Mouse (Mus musculus): ENCODE results near the gene P2rx1. TPM values are rescaled to one million over a fixed set of nuclear protein-coding genes. Genes with fewer than 3 reads are reported as not detected.

The P2rx1 gene
- 12.6 and 25.1 TPM in 2 replicates for polyA plus RNA-seq (2012; rRNA removed)

DNA sequence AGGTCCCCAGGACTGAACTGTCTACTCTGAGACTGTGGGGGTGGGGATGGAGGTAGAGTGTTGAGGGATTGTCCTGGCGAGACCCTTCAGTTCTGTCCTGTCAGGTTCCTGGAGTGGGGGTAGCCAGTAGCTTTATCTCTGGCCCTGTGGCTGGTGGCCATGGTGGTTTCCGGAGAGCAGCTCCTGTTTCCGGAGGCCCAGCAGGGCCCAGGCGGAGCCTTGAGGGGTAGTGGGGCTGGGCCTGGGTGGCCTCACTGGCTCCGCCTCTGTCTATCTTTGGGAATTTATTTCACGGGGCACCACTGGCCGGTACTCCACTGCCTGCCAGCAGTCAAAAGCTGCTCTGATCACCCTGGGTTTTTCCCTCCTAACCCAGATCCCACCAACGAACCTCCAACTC is at the start of gene P2rx1:
P2rx1 (plus strand) TSS at position 333 of the 400 bp plus-strand sequence.
- TF ChIP-seq POLR2A (IDR thresholded peaks at IDR 0.05; ENCODE audit: low read depth, low read length) (no peak), CTCF (IDR thresholded peaks at IDR 0.05; ENCODE audit: extremely low read depth, insufficient read length, insufficient replicate concordance, low read depth, low read length) (no peak)
- Histone ChIP-seq H3K4me3 (ENCODE audit: low read depth, low read length) (peak within 1 kb of the TSS; percentile 46), H3K27me3 (ENCODE audit: control insufficient read depth, insufficient read depth, low read length) (no peaks in the 10 kb centered on the region), H3K4me1 (ENCODE audit: control insufficient read depth, insufficient read depth, insufficient read length, low read length) (peaks cover 8% of the 10 kb centered on the region), H3K27ac (ENCODE audit: insufficient read depth, low read depth, low read length) (peak within 1 kb of the TSS; percentile 37), H3K36me3 (ENCODE audit: control insufficient read depth, insufficient read depth, low read length) (no peaks in the 10 kb centered on the region)
- WGBS: 53% methylated on average over 8 of the region's 8 CpGs

DNA sequence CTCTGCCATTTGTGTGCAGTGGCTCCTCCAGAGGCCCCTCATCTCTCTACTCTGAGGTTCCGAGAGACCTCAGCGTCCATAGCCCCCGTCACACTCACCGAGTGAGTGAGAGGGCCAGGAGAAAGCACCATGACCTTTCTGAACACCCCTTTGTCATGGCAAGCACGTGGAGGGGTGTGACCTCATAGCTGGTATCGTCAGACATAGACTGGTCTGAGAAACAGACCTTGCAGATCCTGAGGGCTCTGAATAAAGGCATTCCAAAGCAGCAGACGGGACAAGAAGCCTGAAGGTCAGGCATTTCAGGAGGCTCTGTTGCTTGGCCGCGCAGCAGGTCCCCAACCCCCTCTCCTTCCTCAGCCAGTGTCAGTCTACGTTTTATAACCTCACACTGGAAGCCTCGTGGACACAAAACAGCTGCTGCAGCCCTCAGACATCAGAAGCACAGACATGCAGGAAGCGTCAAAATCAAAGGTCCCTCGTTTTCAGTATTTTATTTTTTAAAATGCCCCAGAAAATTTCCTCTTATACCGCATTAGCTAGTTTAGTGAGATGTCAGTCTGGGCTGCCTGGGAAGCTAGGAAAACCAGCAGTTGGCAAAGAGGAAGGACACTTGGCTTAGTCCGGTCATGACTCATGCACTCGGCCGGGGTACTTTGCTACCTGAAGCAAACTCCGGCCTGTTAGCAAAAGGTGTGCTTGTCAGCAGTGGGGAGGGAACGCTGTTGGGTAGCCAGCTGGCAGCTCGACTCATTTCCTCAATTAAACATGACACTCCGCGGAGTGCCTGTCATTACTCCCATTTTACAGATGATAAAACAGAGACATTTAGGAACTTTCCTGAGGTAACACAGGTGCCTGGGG is 47.5 kb upstream of the P2rx1 start:
- 21% methylated on average over 22 of the region's 22 CpGs for WGBS
- Histone ChIP-seq H3K27ac (ENCODE audit: insufficient read depth, low read depth, low read length) (peak overlapping the region; percentile 89), H3K27me3 (ENCODE audit: control insufficient read depth, insufficient read depth, low read length) (no peaks in the 10 kb centered on the region), H3K4me1 (ENCODE audit: control insufficient read depth, insufficient read depth, insufficient read length, low read length) (peaks cover 38% of the 10 kb centered on the region), H3K4me3 (ENCODE audit: low read depth, low read length) (no peak overlapping the region), H3K36me3 (ENCODE audit: control insufficient read depth, insufficient read depth, low read length) (no peaks in the 10 kb centered on the region)
- TF ChIP-seq CTCF (IDR thresholded peaks at IDR 0.05; ENCODE audit: extremely low read depth, insufficient read length, insufficient replicate concordance, low read depth, low read length): no peak
- no peak for TF ChIP-seq POLR2A (IDR thresholded peaks at IDR 0.05; ENCODE audit: low read depth, low read length)

DNA sequence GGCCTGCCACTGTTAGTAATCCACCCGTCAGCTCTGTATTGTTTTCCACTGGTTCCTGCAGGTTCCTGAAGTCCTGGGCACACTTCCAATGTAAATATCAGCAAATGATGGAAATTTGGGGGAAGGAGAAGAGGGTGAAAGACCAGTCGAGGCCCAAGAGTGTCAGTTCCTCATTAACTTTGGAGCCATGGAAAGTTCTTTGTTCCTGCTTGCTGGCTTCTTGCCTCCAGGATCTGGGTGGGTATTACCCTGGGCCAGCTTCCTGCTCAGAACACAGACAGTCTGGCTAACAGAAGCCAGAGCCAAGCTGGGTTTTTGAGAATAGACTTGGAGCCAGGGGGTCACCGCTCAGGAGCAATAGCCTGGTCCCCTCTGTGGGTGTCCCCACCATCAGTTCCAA is 46.7 kb upstream of the P2rx1 start:
- H3K27me3 ChIP-seq (ENCODE audit: control insufficient read depth, insufficient read depth, low read length): no peaks in the 10 kb centered on the region
- no peak overlapping the region for H3K4me3 ChIP-seq (ENCODE audit: low read depth, low read length)
- H3K27ac ChIP-seq (ENCODE audit: insufficient read depth, low read depth, low read length): peak overlapping the region; percentile 89
- 15% methylated on average over 3 of the region's 3 CpGs for WGBS
- H3K36me3 ChIP-seq (ENCODE audit: control insufficient read depth, insufficient read depth, low read length): no peaks in the 10 kb centered on the region
- peaks cover 34% of the 10 kb centered on the region for H3K4me1 ChIP-seq (ENCODE audit: control insufficient read depth, insufficient read depth, insufficient read length, low read length)
- TF ChIP-seq POLR2A (IDR thresholded peaks at IDR 0.05; ENCODE audit: low read depth, low read length) (no peak), CTCF (IDR thresholded peaks at IDR 0.05; ENCODE audit: extremely low read depth, insufficient read length, insufficient replicate concordance, low read depth, low read length) (no peak)

DNA sequence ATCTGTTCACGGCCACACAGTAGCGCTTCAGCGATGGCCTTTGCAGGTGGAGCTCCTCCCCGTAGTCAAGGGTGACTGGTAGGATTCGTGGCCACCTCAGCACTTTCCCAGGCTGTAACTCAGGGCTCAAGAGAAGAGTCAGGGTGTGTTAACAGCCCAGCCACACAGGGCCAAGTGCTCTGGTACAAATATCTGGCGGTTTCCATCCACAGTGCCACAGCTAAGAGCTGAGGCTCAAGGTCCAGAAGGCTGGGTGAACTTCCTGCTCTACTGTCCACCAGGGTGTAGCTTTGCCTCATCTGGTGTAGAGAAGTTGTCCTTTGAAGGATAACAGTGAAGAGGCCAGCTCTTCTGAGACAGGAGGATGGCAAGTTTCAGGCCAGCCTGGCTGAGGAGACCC is 46.2 kb upstream of the P2rx1 start:
- TF ChIP-seq POLR2A (IDR thresholded peaks at IDR 0.05; ENCODE audit: low read depth, low read length) (no peak), CTCF (IDR thresholded peaks at IDR 0.05; ENCODE audit: extremely low read depth, insufficient read length, insufficient replicate concordance, low read depth, low read length) (peak; percentile 26; the same call in 1 of the 2 replicates)
- Histone ChIP-seq H3K4me3 (ENCODE audit: low read depth, low read length) (no peak overlapping the region), H3K36me3 (ENCODE audit: control insufficient read depth, insufficient read depth, low read length) (no peaks in the 10 kb centered on the region), H3K27me3 (ENCODE audit: control insufficient read depth, insufficient read depth, low read length) (no peaks in the 10 kb centered on the region), H3K27ac (ENCODE audit: insufficient read depth, low read depth, low read length) (peak overlapping the region; percentile 89), H3K4me1 (ENCODE audit: control insufficient read depth, insufficient read depth, insufficient read length, low read length) (peaks cover 34% of the 10 kb centered on the region)
- 30% methylated on average over 6 of the region's 6 CpGs for WGBS

DNA sequence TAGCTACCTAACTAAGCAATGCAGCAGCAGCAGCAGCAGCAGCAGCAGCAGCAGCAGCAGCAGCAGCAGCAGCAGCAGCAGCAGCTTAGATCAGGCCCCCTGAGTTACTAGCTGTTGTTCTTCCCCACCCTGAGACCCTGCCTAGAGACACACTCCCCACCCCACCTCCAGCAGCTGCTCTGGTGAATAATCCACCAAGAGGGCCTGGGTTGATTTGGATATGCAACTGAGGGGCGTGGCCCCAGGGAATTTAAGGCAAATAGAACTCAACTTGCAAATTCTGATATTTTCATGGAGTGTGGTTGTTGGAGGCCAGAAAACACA is 45.8 kb upstream of the P2rx1 start:
- TF ChIP-seq POLR2A (IDR thresholded peaks at IDR 0.05; ENCODE audit: low read depth, low read length) (no peak), CTCF (IDR thresholded peaks at IDR 0.05; ENCODE audit: extremely low read depth, insufficient read length, insufficient replicate concordance, low read depth, low read length) (no peak)
- WGBS: 13% methylated on average over 1 of the region's 1 CpGs
- peak overlapping the region; percentile 89 for H3K27ac ChIP-seq (ENCODE audit: insufficient read depth, low read depth, low read length)
- H3K4me3 ChIP-seq (ENCODE audit: low read depth, low read length): no peak overlapping the region
- no peaks in the 10 kb centered on the region for H3K27me3 ChIP-seq (ENCODE audit: control insufficient read depth, insufficient read depth, low read length)
- no peaks in the 10 kb centered on the region for H3K36me3 ChIP-seq (ENCODE audit: control insufficient read depth, insufficient read depth, low read length)
- peaks cover 34% of the 10 kb centered on the region for H3K4me1 ChIP-seq (ENCODE audit: control insufficient read depth, insufficient read depth, insufficient read length, low read length)

DNA sequence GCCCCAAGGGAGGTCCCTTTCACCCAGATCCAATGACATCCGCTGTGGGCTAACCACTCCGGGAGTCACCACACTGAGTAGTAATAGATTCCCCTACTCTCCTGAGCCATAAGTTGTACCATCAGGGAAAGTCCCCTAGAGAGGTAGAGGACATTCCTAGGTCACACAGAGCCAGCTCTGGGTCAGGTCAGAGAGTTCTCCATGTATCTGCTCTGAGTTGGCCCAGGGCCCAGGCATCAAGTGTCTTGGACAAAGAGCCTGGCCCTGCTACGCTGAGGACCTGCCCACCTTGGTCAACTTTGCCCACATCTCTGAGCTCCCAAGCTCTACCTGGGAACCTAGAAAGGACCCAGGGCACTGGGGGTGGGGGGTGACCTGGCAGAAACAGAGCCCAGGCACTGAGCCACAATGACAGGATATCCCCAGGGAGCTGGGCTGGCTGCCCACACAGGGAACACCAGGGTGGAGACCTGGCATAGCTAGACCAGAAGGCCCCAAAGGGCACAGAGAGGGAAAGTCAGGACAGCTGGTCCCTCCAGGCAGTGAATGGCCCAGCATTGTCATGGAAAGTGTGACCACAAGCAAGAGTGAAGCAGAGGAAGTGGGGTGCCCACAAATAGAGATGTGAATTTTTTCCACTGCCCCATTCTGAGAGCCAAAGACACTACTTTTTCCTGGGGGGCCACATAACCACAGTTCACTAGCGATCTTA is 45.3 kb upstream of the P2rx1 start:
- WGBS: 60% methylated on average over 4 of the region's 4 CpGs
- no peak overlapping the region for H3K4me3 ChIP-seq (ENCODE audit: low read depth, low read length)
- H3K27ac ChIP-seq (ENCODE audit: insufficient read depth, low read depth, low read length): peak overlapping the region; percentile 89
- H3K36me3 ChIP-seq (ENCODE audit: control insufficient read depth, insufficient read depth, low read length): no peaks in the 10 kb centered on the region
- peaks cover 34% of the 10 kb centered on the region for H3K4me1 ChIP-seq (ENCODE audit: control insufficient read depth, insufficient read depth, insufficient read length, low read length)
- TF ChIP-seq POLR2A (IDR thresholded peaks at IDR 0.05; ENCODE audit: low read depth, low read length): no peak
- no peak for TF ChIP-seq CTCF (IDR thresholded peaks at IDR 0.05; ENCODE audit: extremely low read depth, insufficient read length, insufficient replicate concordance, low read depth, low read length)
- no peaks in the 10 kb centered on the region for H3K27me3 ChIP-seq (ENCODE audit: control insufficient read depth, insufficient read depth, low read length)

DNA sequence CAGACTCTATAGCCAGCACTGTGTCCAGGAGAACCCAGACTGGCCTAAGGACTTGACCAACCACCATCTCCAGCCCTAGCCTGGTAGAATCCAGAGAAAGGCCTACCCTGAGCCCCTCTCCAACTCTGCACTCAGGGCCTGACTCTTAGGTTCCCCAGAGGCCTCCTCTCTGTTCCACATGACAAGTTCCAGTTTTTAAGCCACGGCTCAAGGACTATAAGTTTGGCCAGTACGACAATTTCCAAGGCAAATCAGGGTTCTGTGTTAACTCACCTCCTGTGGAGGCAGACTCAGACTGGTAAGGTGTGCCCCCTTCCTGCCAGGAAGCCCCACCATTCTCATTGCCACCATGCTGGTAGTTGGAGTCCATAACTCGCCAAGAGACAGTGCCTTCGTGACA is 44.7 kb upstream of the P2rx1 start:
- no peaks in the 10 kb centered on the region for H3K36me3 ChIP-seq (ENCODE audit: control insufficient read depth, insufficient read depth, low read length)
- no peak for TF ChIP-seq CTCF (IDR thresholded peaks at IDR 0.05; ENCODE audit: extremely low read depth, insufficient read length, insufficient replicate concordance, low read depth, low read length)
- TF ChIP-seq POLR2A (IDR thresholded peaks at IDR 0.05; ENCODE audit: low read depth, low read length): no peak
- H3K4me1 ChIP-seq (ENCODE audit: control insufficient read depth, insufficient read depth, insufficient read length, low read length): peaks cover 37% of the 10 kb centered on the region
- H3K27me3 ChIP-seq (ENCODE audit: control insufficient read depth, insufficient read depth, low read length): no peaks in the 10 kb centered on the region
- WGBS: 94% methylated on average over 4 of the region's 4 CpGs
- H3K27ac ChIP-seq (ENCODE audit: insufficient read depth, low read depth, low read length): peak overlapping the region; percentile 89; the same call in 1 of the 2 replicates
- H3K4me3 ChIP-seq (ENCODE audit: low read depth, low read length): no peak overlapping the region

Measured in small intestine, adult 2 months (tissue).